Mouse (Mus musculus) liver, adult 2 months (tissue): ENCODE results near the gene Vamp3. TPM values are rescaled to one million over a fixed set of nuclear protein-coding genes. Genes with fewer than 3 reads are reported as not detected.

Experiments
- DNase-seq: peaks from one replicate; pipeline ENCODE4 v3.0.0-alpha.2; 2011; ENCODE audit warnings: low read depth, low spot score; ENCODE audit errors: extremely low read depth
- H3K27ac ChIP-seq: fragments of 200-500 bp; replicated peaks from 2 replicates; pipeline ENCODE4 v1.5.1; 2012; ENCODE audit warnings: low read depth, mild to moderate bottlenecking, control low read depth, inconsistent platforms, low read length; ENCODE audit not compliant: insufficient read depth
- H3K27me3 ChIP-seq: fragments of 200-500 bp; 2 replicates; pipeline ENCODE4 v1.6.1; 2012; ENCODE audit warnings: mild to moderate bottlenecking, moderate library complexity, low read length, inconsistent platforms; ENCODE audit not compliant: control insufficient read depth, insufficient read depth
- H3K36me3 ChIP-seq: fragments of 200-500 bp; 2 replicates; pipeline ENCODE4 v1.6.1; 2012; ENCODE audit warnings: low read length, inconsistent platforms; ENCODE audit not compliant: control insufficient read depth, insufficient read depth
- H3K4me1 ChIP-seq: fragments of 200-500 bp; 2 replicates; pipeline ENCODE4 v1.6.1; 2011; ENCODE audit warnings: low read length; ENCODE audit not compliant: control insufficient read depth, insufficient read depth
- H3K4me3 ChIP-seq: fragments of 200-500 bp; 2 replicates; pipeline ENCODE4 v1.5.1; 2011; ENCODE audit warnings: low read depth, mild to moderate bottlenecking, control low read depth, low read length, moderate library complexity; ENCODE audit not compliant: insufficient read depth
- H3K79me2 ChIP-seq: fragments of 200-500 bp; 2 replicates; pipeline ENCODE4 v1.6.1; 2012; ENCODE audit warnings: inconsistent platforms, mild to moderate bottlenecking, low read length, moderate library complexity; ENCODE audit not compliant: control insufficient read depth, insufficient read depth
- H3K9ac ChIP-seq: fragments of 200-500 bp; 2 replicates; pipeline ENCODE4 v1.6.1; 2012; ENCODE audit warnings: low read depth, mild to moderate bottlenecking, control low read depth, inconsistent platforms, low read length
- CTCF ChIP-seq: fragments of 200-500 bp; IDR thresholded peaks from 2 replicates; pipeline ENCODE4 v1.5.1; 2011; ENCODE audit warnings: low read depth, low read length, control low read depth
- POLR2A ChIP-seq: fragments of 200-500 bp; IDR thresholded peaks from 2 replicates; pipeline ENCODE4 v1.6.1; 2011; ENCODE audit warnings: low read length, control low read depth; ENCODE audit not compliant: insufficient read depth; ENCODE audit errors: extremely low read depth
- WGBS: fragments of 180-500 bp; shearing (Covaris S2); methylation state at CpG from one replicate; pipeline ENCODE4 v1.1.7; 2018; 5-methylcytosine and 5-hydroxymethylcytosine counted together
- polyA plus RNA-seq: library from polyadenylated mRNA; depleted of rRNA; stranded (reverse); fragments of >200 nt; gene quantifications from 2 replicates; pipeline ENCODE4 v1.2.3, GENCODE M21; 2012; rRNA removed
- total RNA-seq: library from RNA; depleted of rRNA; stranded (reverse); fragments of >200 nt; gene quantifications from 2 replicates; pipeline ENCODE4 v1.2.3, GENCODE M21; 2014; rRNA removed

Gene Vamp3
- total RNA-seq, result 16.4 and 18.4 TPM in 2 replicates
- 5.8 and 5.9 TPM in 2 replicates for polyA plus RNA-seq

GRCm38 (mm10) chr4:151057347-151058321, at the start of gene Vamp3:
Gene Vamp3 (minus strand): TSS chr4:151057963.
- peak; percentile 89 for DNase-seq
- WGBS, result under 1% methylated on average over 113 of the region's 114 CpGs
- Histone ChIP-seq H3K9ac (peak within 1 kb of the TSS; percentile 99), H3K27me3 (no peaks in the 10 kb centered on the region), H3K27ac (peak within 1 kb of the TSS; percentile 99), H3K36me3 (peaks cover 17% of the 10 kb centered on the region; the same call in 1 of the 2 replicates), H3K4me1 (peaks cover 3% of the 10 kb centered on the region), H3K4me3 (peak within 1 kb of the TSS; percentile 97), H3K79me2 (peaks cover 27% of the 10 kb centered on the region)
- TF ChIP-seq CTCF (no peak), POLR2A (peak; percentile 68)

DNA sequence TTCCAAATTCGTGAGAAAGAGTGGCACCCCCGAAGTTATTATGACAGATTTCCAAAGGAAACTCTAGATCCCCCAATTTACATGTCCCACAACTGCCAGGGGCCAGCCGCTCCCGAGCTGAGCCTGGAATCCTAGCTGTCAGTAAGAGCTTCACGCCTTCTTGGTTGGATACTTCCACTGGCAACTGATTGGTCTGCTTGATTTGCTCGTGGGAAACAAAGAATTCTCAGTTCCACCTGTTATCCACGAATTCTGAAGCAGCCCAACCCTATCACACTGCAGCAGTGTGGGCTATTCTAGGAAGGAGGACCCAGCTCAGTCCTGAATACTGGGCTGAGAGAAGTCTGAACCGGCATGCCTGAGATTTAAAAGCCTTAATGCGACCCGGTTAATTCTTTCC, 48.7 kb upstream of the Vamp3 start:
- WGBS, result 49% methylated on average over 10 of the region's 10 CpGs
- Histone ChIP-seq H3K36me3 (no peaks in the 10 kb centered on the region), H3K27me3 (peaks cover 11% of the 10 kb centered on the region), H3K9ac (no peak overlapping the region), H3K79me2 (no peaks in the 10 kb centered on the region), H3K4me3 (no peak overlapping the region), H3K4me1 (peaks cover 2% of the 10 kb centered on the region; the same call in 1 of the 2 replicates), H3K27ac (no peak overlapping the region)
- no peak for DNase-seq
- TF ChIP-seq POLR2A (no peak), CTCF (no peak)

DNA sequence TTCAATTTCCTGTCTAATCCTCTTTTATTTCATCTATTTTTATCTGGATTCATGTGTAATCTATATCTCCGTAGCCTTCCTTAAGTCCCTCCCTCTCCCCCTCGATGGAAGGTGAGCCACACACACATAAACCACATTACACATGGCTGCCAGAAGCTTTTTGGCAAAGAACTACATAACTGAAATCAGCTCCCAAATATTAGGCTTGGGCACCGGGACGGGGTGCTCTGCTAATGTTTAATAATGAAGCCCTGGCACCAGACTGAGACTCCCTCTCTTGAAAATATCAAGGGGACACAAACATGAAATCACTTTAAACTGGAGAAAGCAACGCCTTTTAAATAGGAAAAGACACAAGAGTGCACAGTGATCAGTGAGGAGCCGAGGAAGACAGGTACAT, 48.1 kb upstream of the Vamp3 start:
- Histone ChIP-seq H3K27me3 (peaks cover 11% of the 10 kb centered on the region), H3K4me3 (no peak overlapping the region), H3K4me1 (peaks cover 2% of the 10 kb centered on the region; the same call in 1 of the 2 replicates), H3K9ac (no peak overlapping the region), H3K27ac (no peak overlapping the region), H3K36me3 (no peaks in the 10 kb centered on the region), H3K79me2 (no peaks in the 10 kb centered on the region)
- TF ChIP-seq CTCF (no peak), POLR2A (no peak)
- WGBS, result 79% methylated on average over 6 of the region's 6 CpGs
- no peak for DNase-seq

DNA sequence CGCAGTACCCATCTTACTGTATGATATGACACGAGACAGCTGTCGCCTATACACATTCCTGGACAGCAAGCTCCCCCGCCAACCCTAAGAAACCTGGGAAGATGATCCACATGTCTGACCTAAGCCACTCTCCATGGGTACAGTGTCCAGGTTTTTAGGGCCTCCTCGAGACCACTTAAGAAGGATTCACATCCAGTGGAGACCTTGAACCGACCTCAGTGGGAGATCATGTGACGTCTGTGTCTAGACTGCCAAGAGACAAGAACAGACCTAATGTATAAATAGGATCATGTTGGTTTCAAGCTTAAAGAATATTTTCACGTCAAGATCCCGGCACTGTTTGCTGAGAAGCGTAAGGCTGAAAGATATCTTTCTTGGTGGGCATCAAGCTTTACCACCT, 46.4 kb upstream of the Vamp3 start:
- Histone ChIP-seq H3K27me3 (peaks cover 11% of the 10 kb centered on the region), H3K36me3 (no peaks in the 10 kb centered on the region), H3K27ac (no peak overlapping the region), H3K9ac (no peak overlapping the region), H3K4me1 (peaks cover 2% of the 10 kb centered on the region; the same call in 1 of the 2 replicates), H3K4me3 (no peak overlapping the region), H3K79me2 (no peaks in the 10 kb centered on the region)
- DNase-seq, result no peak
- TF ChIP-seq POLR2A, result no peak
- no peak for TF ChIP-seq CTCF
- 83% methylated on average over 10 of the region's 10 CpGs for WGBS

GRCm38 (mm10) chr4:151103646-151104045, 45.9 kb upstream of the Vamp3 start:
- 83% methylated on average over 11 of the region's 11 CpGs for WGBS

GRCm38 (mm10) chr4:151097104-151097438, 39.3 kb upstream of the Vamp3 start:
- Histone ChIP-seq H3K36me3 (no peaks in the 10 kb centered on the region), H3K4me3 (no peak overlapping the region), H3K79me2 (no peaks in the 10 kb centered on the region), H3K9ac (no peak overlapping the region), H3K27me3 (0 out of 2 replicates have a peak, but pooled peaks cover 2% of the 10 kb centered on the region), H3K27ac (no peak overlapping the region), H3K4me1 (no peaks in the 10 kb centered on the region)
- 84% methylated on average over 11 of the region's 11 CpGs for WGBS
- no peak for DNase-seq
- TF ChIP-seq CTCF, result no peak
- TF ChIP-seq POLR2A, result no peak

More at GRCm38 (mm10) chr4:151103646-151104045, 45.9 kb upstream of the Vamp3 start:
- no peak overlapping the region for H3K27ac ChIP-seq
- H3K9ac ChIP-seq, result no peak overlapping the region
- no peaks in the 10 kb centered on the region for H3K36me3 ChIP-seq
- no peak for TF ChIP-seq CTCF
- no peak for TF ChIP-seq POLR2A
- peaks cover 11% of the 10 kb centered on the region for H3K27me3 ChIP-seq
- DNase-seq, result no peak
- no peaks in the 10 kb centered on the region for H3K79me2 ChIP-seq
- H3K4me3 ChIP-seq, result no peak overlapping the region
- H3K4me1 ChIP-seq, result peaks cover 2% of the 10 kb centered on the region; the same call in 1 of the 2 replicates
